Mouse (Mus musculus): ENCODE measurements around the gene Ccdc152. TPM values are rescaled to one million over a fixed set of nuclear protein-coding genes. Genes with fewer than 3 reads are reported as not detected.

The Ccdc152 gene
- polyA plus RNA-seq, 1 experiment from 2014 or later: 0.10 TPM

- peaks cover 5% of the 10 kb centered on the region for H3K27me3 ChIP-seq
- ChIA-PET POLR2A (no interaction called here), CTCF (interaction anchor here (1.0 to 2.3 kb wide), 2 partner anchors 8 to 10 kb away, joined by 3 to 5 read pairs; no protein-coding TSS in a partner anchor)
- DNase-seq (ENCODE audit: low read depth, low spot score) (no peak), ATAC-seq (no peak)
- TF ChIP-seq CTCF (IDR thresholded peaks at IDR 0.05): no peak
- in situ Hi-C loops (cut with MboI; ENCODE audit: low pct_unique_long_range_greater_than_20kb): no loop called here
These were observed 24.1 kb downstream of the Ccdc152 start for GRCm38 (mm10) chr15:3279242-3279641.

- no peak for ATAC-seq
- ChIA-PET POLR2A (no interaction called here), CTCF (interaction anchor here (0.7 to 2.3 kb wide), 4 partner anchors 10 to 77 kb away, joined by 3 to 6 read pairs (median 4); no protein-coding TSS in a partner anchor)
- in situ Hi-C loops (cut with MboI; ENCODE audit: low pct_unique_long_range_greater_than_20kb): no loop called here
- H3K27me3 ChIP-seq: peaks cover 5% of the 10 kb centered on the region
- DNase-seq (ENCODE audit: low read depth, low spot score): no peak
- TF ChIP-seq CTCF (IDR thresholded peaks at IDR 0.05): peak; percentile 65
These were observed 25.9 kb downstream of the Ccdc152 start for GRCm38 (mm10) chr15:3277391-3277790.

- no peak for DNase-seq (ENCODE audit: low read depth, low spot score)
- ChIA-PET POLR2A (no interaction called here), CTCF (interaction anchor here (1.5 to 2.0 kb wide), 2 partner anchors 11 to 52 kb away, joined by 4 to 6 read pairs; no protein-coding TSS in a partner anchor)
- ATAC-seq: no peak
- in situ Hi-C loops (cut with MboI; ENCODE audit: low pct_unique_long_range_greater_than_20kb): no loop called here
- no peaks in the 10 kb centered on the region for H3K27me3 ChIP-seq
- no peak for TF ChIP-seq CTCF (IDR thresholded peaks at IDR 0.05)
These were observed 30.1 kb downstream of the Ccdc152 start for GRCm38 (mm10) chr15:3273191-3273590.

GRCm38 (mm10) chr15:3271216-3271615, 32.1 kb downstream of the Ccdc152 start:
- POLR2A ChIA-PET: interaction anchor here (0.8 kb wide), 1 partner anchor 12 kb away, joined by 3 read pairs; no protein-coding TSS in a partner anchor

GRCm38 (mm10) chr15:3270646-3271077, 32.7 kb downstream of the Ccdc152 start:
- no peak for TF ChIP-seq CTCF (IDR thresholded peaks at IDR 0.05)
- in situ Hi-C loops (cut with MboI; ENCODE audit: low pct_unique_long_range_greater_than_20kb): no loop called here
- no peaks in the 10 kb centered on the region for H3K27me3 ChIP-seq
- ChIA-PET CTCF (interaction anchor here (0.7 to 1.4 kb wide), 5 partner anchors 9 to 135 kb away, joined by 3 to 4 read pairs (median 3); no protein-coding TSS in a partner anchor), POLR2A (interaction anchor here (0.8 kb wide), 1 partner anchor 12 kb away, joined by 3 read pairs; no protein-coding TSS in a partner anchor)
- ATAC-seq: peak; percentile 57
- no peak for DNase-seq (ENCODE audit: low read depth, low spot score)

More at GRCm38 (mm10) chr15:3271216-3271615, 32.1 kb downstream of the Ccdc152 start:
- CTCF ChIA-PET: interaction anchor here (0.7 to 2.0 kb wide), 3 partner anchors 9 to 50 kb away, joined by 3 to 6 read pairs (median 3); no protein-coding TSS in a partner anchor
- DNase-seq (ENCODE audit: low read depth, low spot score) (no peak), ATAC-seq (no peak)
- in situ Hi-C loops (cut with MboI; ENCODE audit: low pct_unique_long_range_greater_than_20kb): no loop called here
- TF ChIP-seq CTCF (IDR thresholded peaks at IDR 0.05): no peak
- no peaks in the 10 kb centered on the region for H3K27me3 ChIP-seq

GRCm38 (mm10) chr15:3269996-3270645, 33.2 kb downstream of the Ccdc152 start:
- no peaks in the 10 kb centered on the region for H3K27me3 ChIP-seq
- ATAC-seq: no peak
- no peak for DNase-seq (ENCODE audit: low read depth, low spot score)
- ChIA-PET POLR2A (no interaction called here), CTCF (interaction anchor here (0.7 to 1.4 kb wide), 6 partner anchors 10 to 135 kb away, joined by 3 to 4 read pairs (median 3); no protein-coding TSS in a partner anchor)
- no peak for TF ChIP-seq CTCF (IDR thresholded peaks at IDR 0.05)
- in situ Hi-C loops (cut with MboI; ENCODE audit: low pct_unique_long_range_greater_than_20kb): no loop called here

GRCm38 (mm10) chr15:3269496-3269895, 33.8 kb downstream of the Ccdc152 start:
- CTCF ChIA-PET: interaction anchor here (1.2 to 1.4 kb wide), 3 partner anchors 18 to 56 kb away, joined by 3 to 4 read pairs (median 4); no protein-coding TSS in a partner anchor
- no peak for DNase-seq (ENCODE audit: low read depth, low spot score)
- ATAC-seq: no peak
- POLR2A ChIA-PET: no interaction called here
- in situ Hi-C loops (cut with MboI; ENCODE audit: low pct_unique_long_range_greater_than_20kb): no loop called here
- no peak for TF ChIP-seq CTCF (IDR thresholded peaks at IDR 0.05)
- H3K27me3 ChIP-seq: no peaks in the 10 kb centered on the region

GRCm38 (mm10) chr15:3268247-3268646, 35.1 kb downstream of the Ccdc152 start, which contains the start of gene Selenop:
Gene Selenop (plus strand): TSS chr15:3268547.
- ATAC-seq: no peak

GRCm38 (mm10) chr15:3264828-3265227, 38.5 kb downstream of the Ccdc152 start:
- ChIA-PET CTCF (no interaction called here), POLR2A (no interaction called here)
- in situ Hi-C loops (cut with MboI; ENCODE audit: low pct_unique_long_range_greater_than_20kb): no loop called here
- no peak for DNase-seq (ENCODE audit: low read depth, low spot score)
- no peak for TF ChIP-seq CTCF (IDR thresholded peaks at IDR 0.05)
- ATAC-seq: no peak
- no peaks in the 10 kb centered on the region for H3K27me3 ChIP-seq

More at GRCm38 (mm10) chr15:3268247-3268646, 35.1 kb downstream of the Ccdc152 start, which contains the start of gene Selenop:
- POLR2A ChIA-PET: no interaction called here
- H3K27me3 ChIP-seq: no peaks in the 10 kb centered on the region
- no peak for TF ChIP-seq CTCF (IDR thresholded peaks at IDR 0.05)
- no peak for DNase-seq (ENCODE audit: low read depth, low spot score)
- CTCF ChIA-PET: no interaction called here
- in situ Hi-C loops (cut with MboI; ENCODE audit: low pct_unique_long_range_greater_than_20kb): no loop called here

- DNase-seq (ENCODE audit: low read depth, low spot score) (no peak), ATAC-seq (no peak)
- ChIA-PET CTCF (no interaction called here), POLR2A (no interaction called here)
- in situ Hi-C loops (cut with MboI; ENCODE audit: low pct_unique_long_range_greater_than_20kb): no loop called here
- no peaks in the 10 kb centered on the region for H3K27me3 ChIP-seq
- no peak for TF ChIP-seq CTCF (IDR thresholded peaks at IDR 0.05)
These were observed 39.0 kb downstream of the Ccdc152 start for GRCm38 (mm10) chr15:3264293-3264692.

- POLR2A ChIA-PET: no interaction called here
- in situ Hi-C loops (cut with MboI; ENCODE audit: low pct_unique_long_range_greater_than_20kb): no loop called here
- CTCF ChIA-PET: no interaction called here
- ATAC-seq (no peak), DNase-seq (ENCODE audit: low read depth, low spot score) (no peak)
- TF ChIP-seq CTCF (IDR thresholded peaks at IDR 0.05): no peak
- no peaks in the 10 kb centered on the region for H3K27me3 ChIP-seq
These were observed 40.4 kb downstream of the Ccdc152 start for GRCm38 (mm10) chr15:3262883-3263282.

Data from Patski (cell line).